Mouse (Mus musculus) midbrain, embryonic 13.5 days (tissue): Measurements from ENCODE around the gene Pigk. TPM values are rescaled to one million over a fixed set of nuclear protein-coding genes. Genes with fewer than 3 reads are reported as not detected.

Experiments used
- ATAC-seq: fragments of 200-750 bp; cut with Nextera tagmentation; 2 replicates; pipeline ENCODE4 v1.8.0; 2017; ENCODE audit warnings: mild to moderate bottlenecking, moderate TSS enrichment, moderate library complexity
- H3K27ac ChIP-seq: fragments of 300-500 bp; sonication (generic); 2 replicates; pipeline ENCODE4 v1.5.1; 2015; ENCODE audit warnings: inconsistent platforms, mild to moderate bottlenecking, moderate library complexity
- H3K27me3 ChIP-seq: fragments of 300-500 bp; sonication (generic); 2 replicates; pipeline ENCODE4 v1.6.1; 2015; ENCODE audit warnings: mild to moderate bottlenecking, inconsistent platforms
- H3K36me3 ChIP-seq: fragments of 300-500 bp; sonication (generic); 2 replicates; pipeline ENCODE4 v1.6.1; 2015; ENCODE audit warnings: mild to moderate bottlenecking, inconsistent platforms
- H3K4me1 ChIP-seq: fragments of 300-500 bp; sonication (generic); replicated peaks from 2 replicates; pipeline ENCODE4 v1.6.1; 2015; ENCODE audit warnings: inconsistent platforms
- H3K4me2 ChIP-seq: fragments of 300-500 bp; sonication (generic); replicated peaks from 2 replicates; pipeline ENCODE4 v1.6.1; 2015; ENCODE audit warnings: moderate library complexity, mild to moderate bottlenecking, inconsistent platforms
- H3K4me3 ChIP-seq: fragments of 300-500 bp; sonication (generic); replicated peaks from 2 replicates; pipeline ENCODE4 v1.5.1; 2015; ENCODE audit warnings: mild to moderate bottlenecking, inconsistent platforms
- H3K9ac ChIP-seq: fragments of 300-500 bp; sonication (generic); replicated peaks from 2 replicates; pipeline ENCODE4 v1.6.1; 2015; ENCODE audit warnings: mild to moderate bottlenecking, inconsistent platforms
- H3K9me3 ChIP-seq: fragments of 300-500 bp; sonication (generic); 2 replicates; pipeline ENCODE4 v1.6.1; 2016; ENCODE audit warnings: mild to moderate bottlenecking, inconsistent platforms
- WGBS: fragments of 180-500 bp; shearing (Covaris S2); methylation state at CpG from one replicate; pipeline ENCODE4 v1.1.7; 2015; 5-methylcytosine and 5-hydroxymethylcytosine counted together
- polyA plus RNA-seq: library from polyadenylated mRNA; unstranded; fragments of >200 nt; fragmentation: Nextera tagmentation; extraction: Ambion mirVana; gene quantifications from 2 replicates; pipeline ENCODE4 v1.2.1, GENCODE M21; 2015

Gene Pigk
- polyA plus RNA-seq, 1 experiment from 2014 or later = 35.9 TPM

GRCm38 (mm10) chr3:152913625-152914024 is 199.7 kb downstream of the Pigk start:
- Histone ChIP-seq H3K36me3 (no peaks in the 10 kb centered on the region; the same call in 1 of the 2 replicates), H3K27me3 (no peaks in the 10 kb centered on the region), H3K9me3 (no peaks in the 10 kb centered on the region), H3K4me1 (peaks cover 3% of the 10 kb centered on the region; the same call in 1 of the 2 replicates), H3K9ac (no peak overlapping the region), H3K4me3 (no peak overlapping the region), H3K4me2 (no peak overlapping the region), H3K27ac (no peak overlapping the region)
- no peak for ATAC-seq
- 95% methylated on average over 3 of the region's 3 CpGs for WGBS

DNA sequence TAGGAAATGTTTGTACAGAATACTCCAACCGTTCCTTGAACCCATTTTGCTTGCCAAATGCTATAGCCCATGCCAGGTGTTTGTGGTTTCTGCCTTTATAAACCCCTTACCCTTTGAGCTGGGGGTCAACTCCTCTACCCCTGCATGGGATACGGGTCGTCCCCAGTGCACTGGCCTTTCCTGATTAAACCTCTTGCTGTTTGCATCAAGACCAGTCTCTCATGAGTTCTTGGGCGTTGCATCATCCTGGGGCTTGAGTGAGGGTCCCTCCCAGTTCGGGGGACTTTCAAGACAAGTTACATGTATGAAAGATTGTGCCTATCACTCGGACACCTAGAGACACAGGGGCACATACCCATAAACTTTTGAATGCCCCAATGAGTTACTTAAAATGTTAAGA is 200.5 kb downstream of the Pigk start:
- Histone ChIP-seq H3K4me1 (no peaks in the 10 kb centered on the region; the same call in 1 of the 2 replicates), H3K4me3 (no peak overlapping the region), H3K4me2 (no peak overlapping the region), H3K9me3 (no peaks in the 10 kb centered on the region), H3K27ac (no peak overlapping the region), H3K9ac (no peak overlapping the region), H3K27me3 (no peaks in the 10 kb centered on the region), H3K36me3 (no peaks in the 10 kb centered on the region; the same call in 1 of the 2 replicates)
- ATAC-seq = no peak
- 91% methylated on average over 6 of the region's 6 CpGs for WGBS

- no peak overlapping the region for H3K9ac ChIP-seq
- no peak overlapping the region for H3K4me2 ChIP-seq
- H3K4me3 ChIP-seq = no peak overlapping the region
- H3K4me1 ChIP-seq = no peaks in the 10 kb centered on the region; the same call in 1 of the 2 replicates
- H3K27me3 ChIP-seq = no peaks in the 10 kb centered on the region
- no peaks in the 10 kb centered on the region; the same call in 1 of the 2 replicates for H3K36me3 ChIP-seq
- no peaks in the 10 kb centered on the region for H3K9me3 ChIP-seq
- 79% methylated on average over 8 of the region's 8 CpGs for WGBS
- no peak for ATAC-seq
- H3K27ac ChIP-seq = no peak overlapping the region
Observed at GRCm38 (mm10) chr3:152917579-152917978, 203.7 kb downstream of the Pigk start.

GRCm38 (mm10) chr3:152919101-152919500 is 205.2 kb downstream of the Pigk start:
- WGBS = 78% methylated on average over 10 of the region's 10 CpGs
- no peak overlapping the region for H3K27ac ChIP-seq
- no peak overlapping the region for H3K9ac ChIP-seq
- H3K4me2 ChIP-seq = no peak overlapping the region
- H3K36me3 ChIP-seq = no peaks in the 10 kb centered on the region; the same call in 1 of the 2 replicates
- H3K27me3 ChIP-seq = no peaks in the 10 kb centered on the region
- no peak for ATAC-seq
- H3K9me3 ChIP-seq = no peaks in the 10 kb centered on the region
- H3K4me3 ChIP-seq = no peak overlapping the region
- peaks cover 7% of the 10 kb centered on the region; the same call in 1 of the 2 replicates for H3K4me1 ChIP-seq

DNA sequence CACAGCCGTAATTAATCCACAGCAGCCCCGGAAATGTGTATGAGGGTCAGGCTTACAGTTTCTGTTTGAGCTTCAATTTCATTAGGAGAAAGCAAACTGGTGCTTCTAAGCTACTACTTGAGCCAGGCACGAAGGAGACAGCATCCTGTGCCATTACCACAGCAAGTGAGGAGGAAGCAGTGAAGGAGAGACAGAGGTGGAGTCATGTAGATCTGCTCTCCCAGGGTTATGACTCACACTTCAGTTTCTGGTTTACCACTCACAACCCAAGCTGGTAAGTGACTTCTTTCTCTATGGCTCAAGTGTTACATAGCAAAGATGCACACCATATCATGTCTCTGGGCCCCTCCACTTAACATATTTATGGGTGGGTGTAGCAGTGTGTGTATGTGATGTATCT is 206.5 kb downstream of the Pigk start:
- Histone ChIP-seq H3K4me3 (no peak overlapping the region), H3K9ac (no peak overlapping the region), H3K9me3 (no peaks in the 10 kb centered on the region), H3K27ac (no peak overlapping the region), H3K4me1 (peaks cover 9% of the 10 kb centered on the region; the same call in 1 of the 2 replicates), H3K27me3 (no peaks in the 10 kb centered on the region), H3K36me3 (no peaks in the 10 kb centered on the region), H3K4me2 (no peak overlapping the region)
- 86% methylated on average over 3 of the region's 3 CpGs for WGBS
- ATAC-seq = no peak

DNA sequence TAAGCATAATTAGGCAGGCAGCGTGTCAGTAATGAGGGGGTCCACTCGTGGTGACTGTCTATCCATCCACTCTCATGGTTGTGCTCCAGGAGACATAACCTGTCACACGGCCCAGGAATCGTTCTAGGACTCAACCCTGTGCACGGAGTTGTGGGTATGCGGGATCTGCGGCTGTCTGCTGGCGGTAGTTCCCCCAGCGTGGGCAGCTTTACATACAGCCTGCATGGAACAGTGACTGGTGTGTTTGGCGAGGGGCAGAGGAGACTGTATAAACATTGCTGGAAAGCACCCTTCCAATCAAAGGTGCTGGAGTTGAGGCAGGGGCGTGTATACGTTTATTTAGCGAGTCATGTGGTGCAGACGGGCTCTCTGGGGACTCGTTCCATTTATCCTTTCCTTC is 209.6 kb downstream of the Pigk start:
- WGBS = 69% methylated on average over 15 of the region's 15 CpGs
- no peaks in the 10 kb centered on the region for H3K9me3 ChIP-seq
- H3K36me3 ChIP-seq = no peaks in the 10 kb centered on the region
- no peak overlapping the region for H3K4me2 ChIP-seq
- H3K4me3 ChIP-seq = no peak overlapping the region
- H3K27ac ChIP-seq = no peak overlapping the region
- H3K4me1 ChIP-seq = peaks cover 25% of the 10 kb centered on the region; the same call in 1 of the 2 replicates
- H3K27me3 ChIP-seq = no peaks in the 10 kb centered on the region
- peak; percentile 64 for ATAC-seq
- H3K9ac ChIP-seq = no peak overlapping the region

DNA sequence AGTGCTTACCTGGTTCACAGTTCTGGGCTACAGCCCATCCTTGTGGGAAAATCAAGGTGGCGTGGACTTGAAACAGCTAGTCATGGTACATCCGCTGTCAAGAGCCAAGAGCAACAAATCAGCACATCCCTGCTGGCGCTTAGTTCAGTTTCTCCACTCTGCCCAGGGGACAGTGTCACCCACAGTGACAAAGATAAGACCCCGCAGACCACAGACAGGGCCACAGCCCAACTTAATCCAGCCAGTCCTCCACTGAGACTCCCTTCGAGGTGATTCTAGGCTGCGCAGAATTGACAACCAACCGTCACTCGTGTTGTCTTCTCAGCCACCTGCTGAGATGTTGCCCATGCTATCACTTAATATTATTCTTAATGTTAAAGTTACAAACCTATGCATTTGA is 211.5 kb downstream of the Pigk start:
- H3K4me1 ChIP-seq = peaks cover 37% of the 10 kb centered on the region; the same call in 1 of the 2 replicates
- no peak for ATAC-seq
- H3K4me3 ChIP-seq = no peak overlapping the region
- no peaks in the 10 kb centered on the region for H3K9me3 ChIP-seq
- H3K27me3 ChIP-seq = no peaks in the 10 kb centered on the region
- WGBS = 91% methylated on average over 8 of the region's 8 CpGs
- no peak overlapping the region for H3K27ac ChIP-seq
- H3K9ac ChIP-seq = no peak overlapping the region
- H3K4me2 ChIP-seq = no peak overlapping the region
- H3K36me3 ChIP-seq = no peaks in the 10 kb centered on the region

- Histone ChIP-seq H3K36me3 (no peaks in the 10 kb centered on the region), H3K9me3 (no peaks in the 10 kb centered on the region), H3K4me1 (peaks cover 37% of the 10 kb centered on the region; the same call in 1 of the 2 replicates), H3K9ac (no peak overlapping the region), H3K4me2 (no peak overlapping the region), H3K27ac (no peak overlapping the region), H3K27me3 (no peaks in the 10 kb centered on the region), H3K4me3 (no peak overlapping the region)
- no peak for ATAC-seq
- 77% methylated on average over 4 of the region's 4 CpGs for WGBS
Observed at GRCm38 (mm10) chr3:152926166-152926565, 212.3 kb downstream of the Pigk start.

GRCm38 (mm10) chr3:152928287-152928975 is 214.5 kb downstream of the Pigk start:
- Histone ChIP-seq H3K4me3 (no peak overlapping the region), H3K27me3 (no peaks in the 10 kb centered on the region), H3K4me2 (no peak overlapping the region), H3K9ac (no peak overlapping the region), H3K9me3 (no peaks in the 10 kb centered on the region), H3K4me1 (peaks cover 36% of the 10 kb centered on the region; the same call in 1 of the 2 replicates), H3K36me3 (no peaks in the 10 kb centered on the region), H3K27ac (peak overlapping the region; percentile 4; the same call in 1 of the 2 replicates)
- ATAC-seq = no peak
- WGBS = 69% methylated on average over 13 of the region's 13 CpGs

- H3K4me1 ChIP-seq = peaks cover 27% of the 10 kb centered on the region; the same call in 1 of the 2 replicates
- 74% methylated on average over 10 of the region's 10 CpGs for WGBS
- no peaks in the 10 kb centered on the region for H3K9me3 ChIP-seq
- H3K27me3 ChIP-seq = no peaks in the 10 kb centered on the region
- no peak overlapping the region for H3K4me2 ChIP-seq
- H3K4me3 ChIP-seq = no peak overlapping the region
- H3K36me3 ChIP-seq = no peaks in the 10 kb centered on the region
- no peak for ATAC-seq
- no peak overlapping the region for H3K27ac ChIP-seq
- H3K9ac ChIP-seq = no peak overlapping the region
Observed at GRCm38 (mm10) chr3:152929256-152929787, 215.4 kb downstream of the Pigk start.

- Histone ChIP-seq H3K27me3 (no peaks in the 10 kb centered on the region), H3K9ac (no peak overlapping the region), H3K36me3 (no peaks in the 10 kb centered on the region), H3K27ac (no peak overlapping the region), H3K4me2 (no peak overlapping the region), H3K4me3 (no peak overlapping the region), H3K4me1 (peaks cover 27% of the 10 kb centered on the region; the same call in 1 of the 2 replicates), H3K9me3 (no peaks in the 10 kb centered on the region)
- 82% methylated on average over 7 of the region's 7 CpGs for WGBS
- no peak for ATAC-seq
Observed at GRCm38 (mm10) chr3:152929788-152930281, 215.9 kb downstream of the Pigk start.

DNA sequence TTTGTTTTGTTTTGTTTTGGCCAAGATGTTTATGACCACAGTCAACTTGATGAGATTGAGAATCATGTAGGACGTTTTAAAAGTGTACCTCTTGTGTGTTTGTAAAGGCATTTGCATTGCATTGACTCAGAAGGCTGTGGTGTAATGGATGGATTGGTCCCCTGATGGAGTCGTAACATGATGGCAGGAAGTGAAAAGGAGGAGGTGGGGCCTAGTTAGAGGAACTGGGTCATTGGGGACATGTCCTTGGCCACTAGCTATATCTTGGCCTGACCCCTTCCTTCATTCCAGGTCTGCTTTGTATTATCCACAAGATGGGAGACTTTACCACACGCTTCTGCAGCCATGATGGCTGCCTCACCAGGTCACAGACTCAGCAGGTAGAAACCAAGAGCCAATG is 217.5 kb downstream of the Pigk start:
- WGBS = 78% methylated on average over 3 of the region's 3 CpGs
- no peak for ATAC-seq
- H3K27me3 ChIP-seq = no peaks in the 10 kb centered on the region
- no peak overlapping the region for H3K27ac ChIP-seq
- no peaks in the 10 kb centered on the region for H3K9me3 ChIP-seq
- H3K4me3 ChIP-seq = no peak overlapping the region
- no peaks in the 10 kb centered on the region for H3K36me3 ChIP-seq
- no peak overlapping the region for H3K4me2 ChIP-seq
- no peak overlapping the region for H3K9ac ChIP-seq
- peaks cover 27% of the 10 kb centered on the region; the same call in 1 of the 2 replicates for H3K4me1 ChIP-seq
